Mouse (Mus musculus) erythroblast, embryonic 14.5 days (primary cell): Measurements from ENCODE around the gene Sumf1. TPM values are rescaled to one million over a fixed set of nuclear protein-coding genes. Genes with fewer than 3 reads are reported as not detected.

Source experiments
- H3K27me3 ChIP-seq: 2 replicates; pipeline ENCODE4 v1.6.1; 2012; ENCODE audit warnings: inconsistent platforms; ENCODE audit not compliant: control insufficient read depth
- H3K36me3 ChIP-seq: 2 replicates; pipeline ENCODE4 v1.6.1; 2012; ENCODE audit warnings: mild to moderate bottlenecking, inconsistent platforms; ENCODE audit not compliant: control insufficient read depth
- H3K4me1 ChIP-seq: 2 replicates; pipeline ENCODE4 v1.6.1; 2012; ENCODE audit warnings: inconsistent platforms; ENCODE audit not compliant: control insufficient read depth
- H3K4me3 ChIP-seq: replicated peaks from 2 replicates; pipeline ENCODE3; 2012; ENCODE audit warnings: moderate library complexity, mild to moderate bottlenecking, inconsistent platforms
- H3K9me3 ChIP-seq: 2 replicates; pipeline ENCODE4 v1.6.1; 2012; ENCODE audit warnings: low read length, inconsistent platforms, mixed read lengths; ENCODE audit not compliant: control insufficient read depth
- GATA1 ChIP-seq: IDR thresholded peaks from 2 replicates; pipeline ENCODE4 v1.6.1; 2012; ENCODE audit warnings: low read length, inconsistent platforms, mixed read lengths
- TAL1 ChIP-seq: IDR thresholded peaks from 3 replicates; pipeline ENCODE4 v1.6.1; 2012; ENCODE audit warnings: low read length, inconsistent platforms, mixed read lengths
- polyA plus RNA-seq: library from polyadenylated mRNA; stranded (reverse); fragments of >175 nt; gene quantifications from 2 replicates; pipeline ENCODE4 v1.2.3, GENCODE M21; 2012

The Sumf1 gene
- polyA plus RNA-seq: 1.2 and 1.5 TPM in 2 replicates

DNA sequence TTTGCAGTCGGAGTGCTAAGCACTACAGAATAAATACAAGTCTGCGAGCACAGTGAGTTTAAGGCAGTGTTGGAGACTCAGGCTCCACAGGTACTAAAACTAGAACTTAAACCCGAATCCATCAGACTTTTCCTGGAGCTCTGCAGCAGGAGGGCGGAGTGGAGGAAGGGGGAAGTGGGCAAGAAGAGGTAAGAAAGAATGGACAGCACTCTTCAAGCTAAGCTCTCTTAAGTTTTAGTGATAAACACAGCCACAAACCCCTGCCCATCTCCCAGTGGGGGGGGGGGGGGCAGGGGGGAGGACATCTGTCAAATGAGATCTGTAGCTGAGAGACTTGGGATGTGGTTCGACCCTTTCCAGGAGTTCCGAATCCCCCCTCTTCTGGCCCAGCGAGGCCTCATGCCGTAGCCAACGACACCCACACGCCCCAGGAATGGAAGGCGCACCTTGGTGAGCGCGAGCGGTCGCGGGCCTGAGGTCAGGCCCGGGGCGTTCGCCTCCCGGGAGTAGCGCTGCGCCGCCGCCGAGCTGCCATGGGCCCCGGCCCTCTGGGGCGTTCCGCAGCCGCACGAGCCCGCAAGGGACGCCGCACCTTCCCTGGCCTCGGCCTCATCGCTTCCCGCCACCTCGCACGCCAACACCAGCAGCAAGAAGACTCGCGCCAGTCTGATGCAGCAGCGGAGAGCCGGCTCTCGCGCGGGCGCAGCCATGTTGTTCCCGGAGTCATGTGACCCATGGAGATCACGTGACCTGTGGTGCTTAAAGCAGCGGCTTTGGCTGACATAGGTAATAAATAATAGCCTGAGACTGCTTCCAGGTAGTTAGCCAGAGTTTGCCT lies at the start of gene Sumf1:
TSS of gene Sumf1 (minus strand) at position 736 of the 838 bp plus-strand sequence.
- Histone ChIP-seq H3K9me3 (no peaks in the 10 kb centered on the region), H3K4me3 (peak within 1 kb of the TSS; percentile 84), H3K27me3 (peaks cover 4% of the 10 kb centered on the region; the same call in 1 of the 2 replicates), H3K36me3 (no peaks in the 10 kb centered on the region), H3K4me1 (peaks cover 18% of the 10 kb centered on the region)
- TF ChIP-seq GATA1 (no peak), TAL1 (no peak)

DNA sequence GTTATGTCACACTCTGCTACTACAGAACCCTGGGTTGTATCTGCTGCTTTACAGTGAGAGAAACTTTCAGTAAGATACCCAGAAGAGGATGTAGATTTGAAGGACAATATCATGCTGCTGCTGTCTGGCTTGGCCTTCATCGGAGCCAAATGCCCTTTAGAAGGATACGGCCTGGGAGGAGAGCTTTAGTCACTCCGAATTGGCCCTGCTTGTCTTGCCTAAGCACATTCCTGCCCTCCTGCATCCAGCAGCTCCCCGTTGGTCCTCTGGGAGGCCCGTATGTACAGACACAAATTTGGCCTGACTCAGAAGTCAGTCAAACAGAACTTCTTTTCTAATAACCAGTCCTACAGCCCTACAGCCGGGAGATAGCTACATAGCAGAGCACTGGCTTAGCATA lies 49.2 kb upstream of the Sumf1 start:
- TF ChIP-seq TAL1: no peak
- no peak for TF ChIP-seq GATA1
- H3K4me1 ChIP-seq: peaks cover 7% of the 10 kb centered on the region
- no peaks in the 10 kb centered on the region for H3K36me3 ChIP-seq
- H3K27me3 ChIP-seq: no peaks in the 10 kb centered on the region
- H3K4me3 ChIP-seq: no peak overlapping the region
- H3K9me3 ChIP-seq: no peaks in the 10 kb centered on the region

DNA sequence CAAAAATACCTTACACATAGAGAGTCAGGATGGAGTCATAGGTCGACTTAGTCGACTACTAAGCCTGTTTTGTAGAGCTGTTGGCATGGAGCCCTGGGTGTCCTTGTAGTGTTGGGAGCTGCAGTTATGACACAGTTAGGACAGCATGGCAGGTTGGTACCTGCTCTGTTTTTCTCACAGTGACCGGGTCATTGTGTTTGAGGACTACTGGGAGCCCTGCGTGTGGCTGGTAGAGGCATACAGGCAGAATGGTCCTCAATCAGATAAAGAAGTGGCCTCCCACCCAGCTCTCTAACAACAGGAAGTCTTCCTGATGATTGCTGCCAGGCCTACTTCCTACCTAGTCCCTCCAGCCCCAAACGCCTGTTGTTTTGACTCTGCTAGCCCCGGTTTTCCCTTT lies 47.7 kb upstream of the Sumf1 start:
- Histone ChIP-seq H3K4me3 (no peak overlapping the region), H3K9me3 (no peaks in the 10 kb centered on the region), H3K4me1 (peaks cover 7% of the 10 kb centered on the region)

DNA sequence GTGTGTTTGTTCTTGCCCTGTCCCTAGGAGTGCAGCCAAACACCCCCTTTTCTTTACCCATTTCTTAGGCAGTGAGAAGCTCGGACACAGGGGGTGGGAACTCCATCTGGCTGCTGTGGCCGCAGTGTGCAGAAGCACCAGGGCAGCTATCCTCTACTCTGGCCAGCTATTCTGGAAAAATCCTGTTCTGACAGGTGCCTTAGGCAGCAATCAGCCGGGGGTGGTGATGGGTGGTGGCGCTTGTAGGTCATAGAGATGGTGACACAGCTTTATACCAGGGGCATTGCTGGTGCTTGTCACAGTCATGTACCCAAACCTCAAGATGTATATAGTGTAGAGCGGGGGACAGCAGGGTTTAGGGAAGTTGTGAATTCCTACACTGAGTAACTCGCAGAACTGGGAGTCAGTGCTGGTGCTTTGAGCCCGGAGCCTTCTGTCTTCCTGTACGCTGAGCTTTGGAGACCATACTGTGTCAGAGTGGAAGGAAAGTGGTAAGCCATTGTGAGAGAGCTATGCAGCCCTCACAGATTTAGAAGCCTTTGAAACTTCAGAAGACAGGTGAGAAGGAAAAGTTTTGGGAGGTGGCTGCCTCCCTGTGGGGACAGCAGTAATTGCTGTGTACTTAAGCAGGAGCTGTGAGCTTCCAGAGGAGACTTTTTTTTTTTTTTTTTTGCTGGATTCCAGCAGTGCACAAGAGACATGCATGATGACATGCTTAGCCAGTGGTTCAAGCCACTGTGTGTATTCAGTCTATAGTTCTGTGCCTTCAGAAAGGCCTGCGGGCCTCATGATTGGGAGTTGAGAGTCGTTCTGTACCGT lies 46.7 kb upstream of the Sumf1 start:
- no peaks in the 10 kb centered on the region for H3K27me3 ChIP-seq
- peaks cover 7% of the 10 kb centered on the region for H3K4me1 ChIP-seq
- TF ChIP-seq GATA1 (no peak), TAL1 (no peak)
- no peaks in the 10 kb centered on the region for H3K9me3 ChIP-seq
- no peaks in the 10 kb centered on the region for H3K36me3 ChIP-seq
- no peak overlapping the region for H3K4me3 ChIP-seq

More for the DNA sequence above, 47.7 kb upstream of the Sumf1 start:
- TF ChIP-seq TAL1 (no peak), GATA1 (no peak)
- Histone ChIP-seq H3K36me3 (no peaks in the 10 kb centered on the region), H3K27me3 (no peaks in the 10 kb centered on the region)

DNA sequence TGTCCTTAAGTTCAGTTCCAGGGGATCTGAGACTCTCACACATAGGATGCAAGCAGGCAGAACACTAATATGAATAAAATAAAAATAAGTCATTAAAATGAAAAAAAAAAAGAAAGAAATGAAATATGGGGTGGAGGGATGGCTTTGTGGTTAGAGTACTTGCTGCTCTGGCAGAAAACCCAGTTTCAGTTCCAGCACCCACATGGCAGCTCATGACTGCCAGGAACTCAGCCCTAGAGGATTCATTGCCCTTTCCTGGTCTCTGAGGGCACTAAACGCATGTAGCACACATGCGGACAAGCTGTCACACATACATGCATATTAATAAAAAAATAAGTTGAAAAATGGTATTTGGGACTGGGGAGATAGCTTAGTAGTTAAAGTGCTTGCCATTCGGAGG lies 45.2 kb upstream of the Sumf1 start:
- Histone ChIP-seq H3K36me3 (no peaks in the 10 kb centered on the region), H3K4me3 (no peak overlapping the region), H3K27me3 (no peaks in the 10 kb centered on the region), H3K4me1 (peaks cover 7% of the 10 kb centered on the region), H3K9me3 (no peaks in the 10 kb centered on the region)
- no peak for TF ChIP-seq TAL1
- TF ChIP-seq GATA1: no peak

DNA sequence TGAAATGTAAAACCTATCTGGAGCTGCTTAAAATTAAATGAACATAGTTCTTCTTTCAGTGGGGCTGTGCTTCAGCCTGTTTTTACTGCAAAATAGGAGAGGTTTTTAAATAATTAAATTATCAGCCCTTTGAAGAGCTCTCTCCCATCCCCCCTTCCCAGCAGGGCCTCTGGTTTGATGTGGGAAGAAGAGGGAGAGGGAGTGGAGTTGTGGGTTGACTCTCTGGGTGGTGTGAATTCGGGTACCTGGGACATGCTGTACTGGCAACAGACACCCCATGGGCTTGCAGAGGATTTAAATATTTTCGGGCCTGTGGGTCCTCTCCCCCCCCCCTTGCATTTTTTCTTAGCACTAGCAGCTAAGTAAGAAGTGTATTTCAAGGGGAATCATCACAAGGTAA lies 43.2 kb upstream of the Sumf1 start:
- no peak overlapping the region for H3K4me3 ChIP-seq
- H3K36me3 ChIP-seq: no peaks in the 10 kb centered on the region
- H3K9me3 ChIP-seq: no peaks in the 10 kb centered on the region
- TF ChIP-seq TAL1: no peak
- TF ChIP-seq GATA1: no peak
- peaks cover 7% of the 10 kb centered on the region for H3K4me1 ChIP-seq
- H3K27me3 ChIP-seq: no peaks in the 10 kb centered on the region

DNA sequence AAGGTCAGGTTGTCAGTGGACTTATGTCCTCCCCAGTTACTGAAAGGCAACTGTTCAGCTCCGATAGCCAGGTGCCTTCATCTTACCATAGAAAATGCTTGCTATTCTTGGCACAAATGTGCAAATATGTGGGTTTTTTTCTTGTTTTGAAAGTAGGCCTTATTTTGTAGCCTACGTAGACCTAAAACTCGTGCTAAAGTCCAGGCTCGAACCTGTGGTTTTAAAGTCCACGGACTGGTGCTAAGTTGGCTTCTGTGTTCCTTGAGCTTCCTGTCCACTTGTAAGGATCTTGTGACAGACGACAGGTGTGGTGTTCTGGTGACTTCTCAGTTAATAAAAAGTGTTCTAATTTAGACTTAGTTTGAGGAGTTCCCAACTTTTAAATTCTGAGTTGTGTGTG lies 42.7 kb upstream of the Sumf1 start:
- Histone ChIP-seq H3K9me3 (no peaks in the 10 kb centered on the region), H3K4me3 (no peak overlapping the region), H3K27me3 (no peaks in the 10 kb centered on the region), H3K36me3 (no peaks in the 10 kb centered on the region), H3K4me1 (peaks cover 3% of the 10 kb centered on the region)
- no peak for TF ChIP-seq GATA1

DNA sequence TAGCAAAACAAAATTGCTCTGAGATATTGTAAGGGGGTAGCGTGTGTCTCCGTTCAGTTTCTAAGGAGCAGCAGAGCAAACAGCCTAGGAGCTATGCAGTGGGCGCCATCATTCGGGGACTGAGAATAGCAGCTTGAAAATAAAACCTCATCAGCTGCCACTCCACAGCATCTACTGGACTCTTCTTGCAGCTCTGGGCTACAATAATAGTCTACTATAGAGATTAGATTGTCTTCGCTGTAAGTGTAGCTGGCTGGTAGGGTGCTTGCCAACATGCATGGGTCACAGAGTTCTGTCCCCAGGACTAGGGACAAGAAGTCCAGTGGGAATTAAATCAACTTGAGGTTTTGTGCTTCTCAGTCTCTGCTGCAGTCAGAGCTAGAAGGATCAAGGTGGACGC lies 42.1 kb upstream of the Sumf1 start:
- Histone ChIP-seq H3K4me3 (no peak overlapping the region), H3K4me1 (no peaks in the 10 kb centered on the region), H3K36me3 (no peaks in the 10 kb centered on the region), H3K27me3 (no peaks in the 10 kb centered on the region), H3K9me3 (no peaks in the 10 kb centered on the region)
- TF ChIP-seq TAL1: no peak
- no peak for TF ChIP-seq GATA1

DNA sequence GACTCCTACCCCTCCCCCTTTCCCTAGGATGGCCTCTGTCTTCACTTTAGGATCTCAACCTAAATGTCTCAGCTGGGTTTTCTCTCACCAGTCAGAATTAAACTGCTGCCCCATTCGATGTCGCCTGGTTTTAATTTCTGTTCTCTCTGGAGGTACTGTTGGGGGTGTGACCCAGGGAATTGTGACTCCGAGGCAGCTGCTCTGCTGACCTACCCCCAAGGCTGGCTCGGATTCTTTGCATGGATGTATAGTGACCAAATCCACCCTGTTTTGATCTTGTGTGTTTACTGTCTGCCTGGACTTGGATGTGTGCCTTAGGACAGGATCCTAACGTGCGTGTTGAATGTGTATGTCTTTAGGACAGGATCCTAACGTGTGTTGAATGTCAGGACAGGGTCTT lies 40.8 kb upstream of the Sumf1 start:
- TF ChIP-seq TAL1 (no peak), GATA1 (no peak)

More for the DNA sequence above, 40.8 kb upstream of the Sumf1 start:
- H3K36me3 ChIP-seq: no peaks in the 10 kb centered on the region
- no peaks in the 10 kb centered on the region for H3K4me1 ChIP-seq
- no peak overlapping the region for H3K4me3 ChIP-seq
- no peaks in the 10 kb centered on the region for H3K9me3 ChIP-seq
- H3K27me3 ChIP-seq: no peaks in the 10 kb centered on the region
